Mouse (Mus musculus): ENCODE measurements around the gene P2rx7. TPM values are rescaled to one million over a fixed set of nuclear protein-coding genes. Genes with fewer than 3 reads are reported as not detected.
A peak's percentile ranks its signal among the peaks of the same experiment; 100 is the strongest.

Gene P2rx7
- polyA plus RNA-seq, 1 experiment from 2014 or later, result 2.1 TPM

DNA sequence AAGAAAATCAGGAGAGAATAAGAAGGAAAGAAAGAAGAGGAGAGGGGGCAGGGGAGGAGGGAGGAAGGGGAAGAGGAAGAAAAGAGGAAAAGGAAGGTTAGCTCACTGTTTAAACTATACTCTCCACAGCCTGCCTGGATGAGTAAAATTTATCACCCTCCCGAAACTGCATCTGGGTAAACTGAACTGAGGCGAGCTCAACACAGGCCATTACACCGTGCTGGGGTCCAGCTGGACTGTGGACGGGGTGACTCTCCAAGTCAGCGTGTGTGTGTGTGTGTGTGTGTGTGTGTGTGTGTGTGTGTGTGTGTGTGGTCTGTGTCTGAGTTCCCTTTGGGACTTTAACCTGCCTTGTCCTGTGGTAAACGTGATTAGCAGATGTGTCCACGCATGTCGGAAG is 32.3 kb downstream of the P2rx7 start:
- H3K4me3 ChIP-seq (ENCODE audit: low read depth, low read length), result no peak overlapping the region
- H3K9ac ChIP-seq (replicated peaks), result no peak overlapping the region
- no peak overlapping the region for H3K4me2 ChIP-seq (ENCODE audit: low read depth, low read length)
- ATAC-seq (no peak), DNase-seq (no peak)
- WGBS (ENCODE audit: insufficient replicate concordance), result 68% methylated on average over 8 of the region's 8 CpGs
- no peak for TF ChIP-seq CTCF (IDR thresholded peaks at IDR 0.05; ENCODE audit: low read depth)
- no peak for TF ChIP-seq EP300 (IDR thresholded peaks at IDR 0.05; ENCODE audit: low read depth)
- H3K27ac ChIP-seq (ENCODE audit: low read depth), result no peak overlapping the region
- no peaks in the 10 kb centered on the region for H3K27me3 ChIP-seq (ENCODE audit: insufficient read depth, low read length)
- no peaks in the 10 kb centered on the region for H3K9me3 ChIP-seq (ENCODE audit: low read length)
- H3K4me1 ChIP-seq (ENCODE audit: insufficient read depth), result no peaks in the 10 kb centered on the region
- no peaks in the 10 kb centered on the region for H3K36me3 ChIP-seq (replicated peaks; ENCODE audit: insufficient read depth, low read length)

DNA sequence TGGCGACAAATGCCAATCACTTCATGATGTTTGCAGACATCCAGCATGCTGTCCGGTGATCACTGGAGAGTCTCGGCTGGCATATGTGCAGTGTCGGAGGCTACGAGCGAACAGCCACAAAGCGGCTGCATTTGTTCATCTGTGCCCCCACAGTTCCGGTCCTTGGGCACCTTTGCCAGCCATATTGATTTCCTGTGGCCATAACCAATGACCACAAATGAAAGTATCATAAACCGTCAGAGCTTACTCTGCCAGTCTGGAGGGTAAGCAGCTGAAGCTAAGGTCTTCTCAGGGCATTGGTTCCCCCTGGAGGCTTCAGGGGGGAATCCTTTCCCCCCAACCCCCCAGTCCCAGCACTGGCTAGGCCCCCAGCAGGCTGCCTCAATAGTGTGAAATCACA is 34.3 kb downstream of the P2rx7 start:
- H3K4me3 ChIP-seq (ENCODE audit: low read depth, low read length), result no peak overlapping the region
- H3K4me2 ChIP-seq (ENCODE audit: low read depth, low read length), result no peak overlapping the region
- H3K9ac ChIP-seq (replicated peaks), result no peak overlapping the region
- no peak for ATAC-seq
- TF ChIP-seq EP300 (IDR thresholded peaks at IDR 0.05; ENCODE audit: low read depth) (no peak), CTCF (IDR thresholded peaks at IDR 0.05; ENCODE audit: low read depth) (no peak)
- no peaks in the 10 kb centered on the region for H3K27me3 ChIP-seq (ENCODE audit: insufficient read depth, low read length)
- no peak for DNase-seq
- 57% methylated on average over 9 of the region's 9 CpGs for WGBS (ENCODE audit: insufficient replicate concordance)
- H3K9me3 ChIP-seq (ENCODE audit: low read length), result no peaks in the 10 kb centered on the region
- H3K4me1 ChIP-seq (ENCODE audit: insufficient read depth), result no peaks in the 10 kb centered on the region
- H3K36me3 ChIP-seq (replicated peaks; ENCODE audit: insufficient read depth, low read length), result no peaks in the 10 kb centered on the region
- H3K27ac ChIP-seq (ENCODE audit: low read depth), result no peak overlapping the region

DNA sequence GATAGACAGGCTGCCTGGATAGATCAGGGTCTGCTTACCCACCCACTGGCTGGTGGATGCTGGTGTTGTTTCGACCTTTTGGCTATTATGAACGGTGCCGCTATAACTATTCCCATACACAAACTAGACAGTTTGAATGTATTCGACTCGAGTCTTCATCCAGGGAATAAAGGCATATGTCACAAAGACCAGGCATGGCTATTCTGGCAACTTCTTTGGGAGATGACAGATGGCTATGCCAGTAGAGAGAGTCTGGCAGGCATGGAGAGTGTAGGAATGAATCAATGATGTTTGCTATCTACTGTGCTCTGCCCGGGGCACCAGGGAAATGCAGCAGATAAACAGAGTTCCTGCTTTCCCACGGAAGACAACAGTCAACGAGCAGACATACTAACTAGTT is 36.2 kb downstream of the P2rx7 start:
- peaks cover 3% of the 10 kb centered on the region; the same call in 1 of the 2 replicates for H3K4me1 ChIP-seq (ENCODE audit: insufficient read depth)
- H3K9me3 ChIP-seq (ENCODE audit: low read length), result no peaks in the 10 kb centered on the region
- no peaks in the 10 kb centered on the region for H3K27me3 ChIP-seq (ENCODE audit: insufficient read depth, low read length)
- TF ChIP-seq CTCF (IDR thresholded peaks at IDR 0.05; ENCODE audit: low read depth) (no peak), EP300 (IDR thresholded peaks at IDR 0.05; ENCODE audit: low read depth) (no peak)
- 67% methylated on average over 8 of the region's 8 CpGs for WGBS (ENCODE audit: insufficient replicate concordance)
- ATAC-seq, result no peak
- H3K9ac ChIP-seq (replicated peaks), result no peak overlapping the region
- H3K36me3 ChIP-seq (replicated peaks; ENCODE audit: insufficient read depth, low read length), result no peaks in the 10 kb centered on the region
- H3K27ac ChIP-seq (ENCODE audit: low read depth), result no peak overlapping the region
- no peak for DNase-seq
- H3K4me3 ChIP-seq (ENCODE audit: low read depth, low read length), result no peak overlapping the region
- no peak overlapping the region for H3K4me2 ChIP-seq (ENCODE audit: low read depth, low read length)

DNA sequence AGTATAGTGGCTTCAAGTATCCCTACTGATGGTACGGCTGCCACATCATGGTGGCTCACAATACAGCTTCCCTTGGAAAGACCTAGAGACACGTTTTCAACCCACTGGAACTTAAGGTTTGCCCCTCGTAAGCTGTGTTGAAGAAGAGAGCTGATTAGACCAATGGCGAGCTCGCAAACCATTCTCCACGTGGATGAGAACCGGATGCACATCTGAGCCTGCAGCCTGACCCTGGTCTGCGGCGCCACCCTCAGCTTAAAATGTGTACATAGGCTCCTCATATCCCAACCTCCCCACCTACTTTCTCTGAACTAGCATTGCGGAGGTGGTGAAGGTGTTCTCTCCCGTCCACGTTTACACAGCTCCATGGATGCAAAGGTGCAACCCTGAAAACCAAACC is 37.6 kb downstream of the P2rx7 start:
- H3K4me1 ChIP-seq (ENCODE audit: insufficient read depth), result peaks cover 3% of the 10 kb centered on the region; the same call in 1 of the 2 replicates
- no peak for ATAC-seq
- no peaks in the 10 kb centered on the region for H3K9me3 ChIP-seq (ENCODE audit: low read length)
- no peak for DNase-seq
- TF ChIP-seq EP300 (IDR thresholded peaks at IDR 0.05; ENCODE audit: low read depth), result no peak
- TF ChIP-seq CTCF (IDR thresholded peaks at IDR 0.05; ENCODE audit: low read depth), result peak; percentile 10; the same call in 1 of the 2 replicates
- H3K4me2 ChIP-seq (ENCODE audit: low read depth, low read length), result no peak overlapping the region
- H3K4me3 ChIP-seq (ENCODE audit: low read depth, low read length), result no peak overlapping the region
- no peaks in the 10 kb centered on the region for H3K27me3 ChIP-seq (ENCODE audit: insufficient read depth, low read length)
- WGBS (ENCODE audit: insufficient replicate concordance), result 75% methylated on average over 12 of the region's 12 CpGs
- H3K27ac ChIP-seq (ENCODE audit: low read depth), result no peak overlapping the region
- H3K36me3 ChIP-seq (replicated peaks; ENCODE audit: insufficient read depth, low read length), result no peaks in the 10 kb centered on the region
- H3K9ac ChIP-seq (replicated peaks), result no peak overlapping the region

DNA sequence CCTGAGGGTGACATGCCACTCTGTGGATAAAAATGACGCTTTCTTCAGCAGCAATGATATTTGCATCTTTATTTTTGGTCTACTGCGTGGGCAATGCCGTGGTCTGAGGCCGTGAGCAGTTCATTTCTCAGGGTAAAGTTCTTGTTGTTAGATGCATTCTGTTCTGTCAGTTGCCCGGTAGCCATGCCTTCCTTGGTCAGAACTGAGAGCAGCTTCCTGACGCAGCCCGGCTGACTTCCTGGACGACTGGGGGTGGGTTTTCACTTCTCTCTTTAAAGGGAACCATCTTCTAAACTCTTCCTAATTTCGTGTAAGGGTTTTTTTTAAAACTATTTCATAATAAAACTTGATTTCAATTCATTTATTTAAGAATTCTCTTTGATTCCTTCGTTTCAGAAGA is 40.2 kb downstream of the P2rx7 start:
- H3K27me3 ChIP-seq (ENCODE audit: insufficient read depth, low read length), result no peaks in the 10 kb centered on the region
- peak overlapping the region; percentile 57 for H3K27ac ChIP-seq (ENCODE audit: low read depth)
- H3K9ac ChIP-seq (replicated peaks), result no peak overlapping the region
- 38% methylated on average over 10 of the region's 10 CpGs for WGBS (ENCODE audit: insufficient replicate concordance)
- H3K4me2 ChIP-seq (ENCODE audit: low read depth, low read length), result no peak overlapping the region
- no peak overlapping the region for H3K4me3 ChIP-seq (ENCODE audit: low read depth, low read length)
- no peaks in the 10 kb centered on the region for H3K36me3 ChIP-seq (replicated peaks; ENCODE audit: insufficient read depth, low read length)
- no peak for ATAC-seq
- H3K4me1 ChIP-seq (ENCODE audit: insufficient read depth), result peaks cover 3% of the 10 kb centered on the region; the same call in 1 of the 2 replicates
- TF ChIP-seq CTCF (IDR thresholded peaks at IDR 0.05; ENCODE audit: low read depth), result no peak
- TF ChIP-seq EP300 (IDR thresholded peaks at IDR 0.05; ENCODE audit: low read depth), result no peak
- DNase-seq, result no peak
- no peaks in the 10 kb centered on the region for H3K9me3 ChIP-seq (ENCODE audit: low read length)

DNA sequence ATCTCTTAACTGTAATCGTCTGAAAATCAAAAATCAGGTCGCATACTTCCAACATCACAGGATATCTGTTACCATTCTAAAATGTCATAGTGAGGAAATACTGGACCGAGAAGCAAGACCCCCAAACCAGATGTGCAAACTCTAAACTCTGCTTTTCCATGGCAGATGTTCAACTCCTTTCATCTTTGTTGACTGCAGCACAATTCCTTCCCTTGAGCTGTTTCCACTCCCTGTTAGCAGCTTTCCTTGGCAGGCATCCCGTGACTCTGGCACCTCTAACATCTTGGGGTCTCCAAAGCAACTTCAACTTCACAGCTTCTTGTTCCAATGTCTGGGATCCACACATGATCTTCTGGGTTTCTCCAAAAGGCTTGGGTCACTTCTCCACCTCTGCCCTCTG is 43.7 kb downstream of the P2rx7 start:
- WGBS (ENCODE audit: insufficient replicate concordance), result 84% methylated on average over 4 of the region's 4 CpGs
- no peak for DNase-seq

DNA sequence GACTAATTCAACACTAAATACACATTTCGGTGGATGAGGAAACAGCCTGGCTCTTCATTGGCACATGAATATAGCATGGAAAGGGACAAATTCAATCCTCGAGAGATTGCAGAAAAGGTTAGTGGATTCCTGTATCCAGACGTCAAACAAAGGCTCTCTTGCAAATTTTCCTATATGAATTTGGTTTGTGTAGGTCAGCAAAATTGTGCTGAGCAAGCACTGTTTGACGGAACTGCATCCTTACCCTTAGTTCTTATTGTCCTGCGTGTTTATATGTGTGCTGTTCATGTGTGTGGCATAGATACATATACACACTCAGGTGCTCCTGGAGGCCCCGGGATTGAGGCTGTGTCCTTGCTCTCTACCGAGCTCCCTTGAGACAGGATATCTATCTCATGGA is 45.4 kb downstream of the P2rx7 start:
- WGBS (ENCODE audit: insufficient replicate concordance), result 83% methylated on average over 7 of the region's 7 CpGs
- H3K9ac ChIP-seq (replicated peaks), result no peak overlapping the region
- no peaks in the 10 kb centered on the region for H3K4me1 ChIP-seq (ENCODE audit: insufficient read depth)
- no peak for TF ChIP-seq CTCF (IDR thresholded peaks at IDR 0.05; ENCODE audit: low read depth)
- TF ChIP-seq EP300 (IDR thresholded peaks at IDR 0.05; ENCODE audit: low read depth), result no peak
- H3K27me3 ChIP-seq (ENCODE audit: insufficient read depth, low read length), result no peaks in the 10 kb centered on the region
- DNase-seq (no peak), ATAC-seq (no peak)
- no peak overlapping the region for H3K27ac ChIP-seq (ENCODE audit: low read depth)
- no peaks in the 10 kb centered on the region for H3K36me3 ChIP-seq (replicated peaks; ENCODE audit: insufficient read depth, low read length)
- H3K9me3 ChIP-seq (ENCODE audit: low read length), result no peaks in the 10 kb centered on the region
- H3K4me3 ChIP-seq (ENCODE audit: low read depth, low read length), result no peak overlapping the region
- H3K4me2 ChIP-seq (ENCODE audit: low read depth, low read length), result no peak overlapping the region

More for the DNA sequence above, 43.7 kb downstream of the P2rx7 start:
- no peak overlapping the region for H3K27ac ChIP-seq (ENCODE audit: low read depth)
- no peak overlapping the region for H3K9ac ChIP-seq (replicated peaks)
- no peak overlapping the region for H3K4me3 ChIP-seq (ENCODE audit: low read depth, low read length)
- H3K36me3 ChIP-seq (replicated peaks; ENCODE audit: insufficient read depth, low read length), result no peaks in the 10 kb centered on the region
- H3K27me3 ChIP-seq (ENCODE audit: insufficient read depth, low read length), result no peaks in the 10 kb centered on the region
- TF ChIP-seq EP300 (IDR thresholded peaks at IDR 0.05; ENCODE audit: low read depth) (no peak), CTCF (IDR thresholded peaks at IDR 0.05; ENCODE audit: low read depth) (no peak)
- peaks cover 3% of the 10 kb centered on the region; the same call in 1 of the 2 replicates for H3K4me1 ChIP-seq (ENCODE audit: insufficient read depth)
- no peak for ATAC-seq
- no peak overlapping the region for H3K4me2 ChIP-seq (ENCODE audit: low read depth, low read length)
- no peaks in the 10 kb centered on the region for H3K9me3 ChIP-seq (ENCODE audit: low read length)
